Mouse (Mus musculus) gastrocnemius, postnatal 36 days (tissue): ENCODE data around the gene Eif4a3. TPM values are rescaled to one million over a fixed set of nuclear protein-coding genes. Genes with fewer than 3 reads are reported as not detected.
"Not testable (repeated sequence)": the region's sequence is repeated elsewhere in the genome, so short reads cannot be mapped to it uniquely, and the experiment has no call there.

ENCODE experiments used
- DNase-seq, 2 experiments: peaks; one replicate each; pipeline ENCODE4 v3.0.0; 2022
- intact Hi-C: fragments of 180-260 bp; cut with DNase I; formaldehyde crosslinking; loops from one replicate; pipeline ENCODE4 v1.15.1; 2025
- total RNA-seq, 2 experiments: library from RNA; stranded (reverse); gene quantifications; 2 replicates each; pipeline ENCODE4 v1.2.3; 2021

Gene Eif4a3
- total RNA-seq, 2 experiments from 2014 or later = 30.0 to 35.2 TPM

DNA sequence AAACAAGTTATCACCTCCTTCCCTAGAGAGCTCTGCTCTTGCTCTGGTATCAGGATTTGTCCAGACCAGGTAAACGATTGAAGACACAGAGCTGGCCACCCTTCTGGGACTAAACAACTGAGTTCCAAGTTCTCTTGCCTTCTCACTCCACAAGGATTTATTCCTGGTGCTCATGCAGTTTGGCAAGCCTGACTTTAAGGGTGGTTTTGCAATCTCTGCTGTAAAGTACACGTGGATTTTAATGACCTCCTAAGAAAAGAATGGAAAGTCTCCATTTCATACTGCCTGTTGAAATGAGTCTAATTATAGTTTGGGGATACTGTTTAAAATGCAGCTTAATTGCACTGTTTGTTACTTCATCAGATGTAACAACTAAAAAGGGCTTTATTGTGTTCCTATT lies 1.1 kb upstream of the Eif4a3 start:
- intact Hi-C loops = loop anchor here (5.0 kb wide), 1 partner anchor 61 kb away; no protein-coding TSS in a partner anchor
- no peak for DNase-seq

DNA sequence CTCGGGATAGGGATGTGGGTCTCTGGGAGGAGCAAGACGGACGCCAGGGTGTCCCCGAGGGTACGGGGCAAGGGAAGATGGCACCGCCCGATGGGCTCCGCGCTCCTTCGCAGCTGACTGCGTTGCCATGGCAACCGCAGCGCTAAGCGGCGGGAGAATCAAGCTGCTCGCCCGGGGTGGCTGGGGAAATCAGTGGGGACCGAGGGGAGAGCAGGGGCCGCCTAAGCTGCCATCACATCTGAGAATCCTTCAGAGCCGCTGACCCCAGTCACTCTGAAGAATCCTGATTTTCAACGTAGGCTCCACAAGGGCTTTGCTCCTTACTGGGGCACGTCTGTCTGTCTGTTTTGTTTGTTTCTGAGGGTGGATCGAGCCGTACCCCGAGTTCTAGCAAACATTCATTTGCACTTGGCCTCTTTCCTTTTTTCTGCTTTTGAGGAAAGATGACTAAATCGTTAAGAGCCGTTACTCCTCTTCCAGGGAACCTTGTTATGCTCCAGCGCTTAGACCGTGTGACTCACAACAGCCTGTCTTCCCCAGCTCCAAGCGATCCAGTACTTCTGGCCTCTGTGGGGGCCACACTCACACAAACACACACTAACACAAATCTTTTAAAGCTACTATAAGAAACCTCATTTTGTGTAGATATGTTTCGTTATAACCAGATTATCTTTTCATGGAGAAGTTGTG lies 502 bp upstream of the Eif4a3 start:
- no peak for DNase-seq
- intact Hi-C loops = loop anchor here (5.0 kb wide), 1 partner anchor 62 kb away; no protein-coding TSS in a partner anchor

DNA sequence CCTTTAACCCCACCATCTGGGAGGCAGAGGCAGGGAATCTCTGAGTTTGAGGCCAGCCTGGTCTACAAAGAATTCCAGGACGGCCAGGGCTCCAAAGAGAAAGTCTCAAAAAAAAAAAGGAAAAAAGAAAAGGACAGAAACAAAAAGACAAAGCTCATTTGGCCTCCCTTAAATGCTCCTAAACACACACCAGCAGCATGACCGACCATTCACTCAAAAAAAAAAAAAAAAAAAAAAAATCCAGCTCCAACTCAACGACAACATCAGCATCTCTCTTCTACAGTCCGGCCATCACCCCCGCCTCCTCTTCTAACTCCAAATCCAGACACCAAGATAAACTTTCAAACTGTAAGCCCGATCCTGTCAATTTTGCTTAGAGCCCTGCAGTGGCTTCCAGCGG lies 972 bp downstream of the Eif4a3 start:
- intact Hi-C loops = no loop called here
- no peak for DNase-seq

DNA sequence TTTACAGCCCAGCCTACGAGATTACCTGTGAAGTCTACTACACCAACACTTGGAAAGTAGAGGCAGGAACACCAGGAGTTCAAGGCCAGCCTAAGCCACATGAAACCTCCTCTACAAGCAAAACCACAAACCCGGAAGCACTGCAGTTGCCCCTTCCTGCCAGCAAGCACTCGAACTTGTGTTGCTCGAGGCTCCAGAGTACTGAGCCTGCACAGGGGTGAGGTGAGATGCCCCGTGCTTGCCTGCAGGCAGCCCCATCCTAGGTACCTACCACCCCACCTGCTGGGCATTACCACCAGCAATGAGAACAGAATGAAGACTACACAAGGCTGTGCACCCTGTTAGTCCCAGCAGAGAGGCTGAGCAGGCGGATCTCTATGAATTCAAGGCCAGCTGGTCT lies 1.9 kb downstream of the Eif4a3 start:
- intact Hi-C loops = no loop called here
- DNase-seq = no peak

DNA sequence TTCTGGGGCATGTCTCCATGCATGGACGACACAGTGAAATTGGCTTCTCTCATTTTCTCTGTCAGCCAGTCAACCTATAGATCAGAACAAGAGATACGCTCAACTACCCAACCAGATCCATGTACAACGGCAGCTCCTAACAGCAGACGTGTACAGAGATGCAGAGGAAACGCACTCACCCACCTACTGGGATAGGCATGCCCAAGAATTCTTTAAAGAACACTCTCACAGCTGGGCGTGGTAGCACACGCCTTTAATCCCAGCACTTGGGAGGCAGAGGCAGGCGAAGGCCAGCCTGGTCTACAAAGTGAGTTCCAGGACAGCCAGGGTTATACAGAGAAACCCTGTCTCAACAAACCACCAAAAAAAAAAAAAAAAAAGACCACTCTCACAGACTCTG lies 7.0 kb downstream of the Eif4a3 start:
- intact Hi-C loops, DNase-seq: not testable (repeated sequence)

DNA sequence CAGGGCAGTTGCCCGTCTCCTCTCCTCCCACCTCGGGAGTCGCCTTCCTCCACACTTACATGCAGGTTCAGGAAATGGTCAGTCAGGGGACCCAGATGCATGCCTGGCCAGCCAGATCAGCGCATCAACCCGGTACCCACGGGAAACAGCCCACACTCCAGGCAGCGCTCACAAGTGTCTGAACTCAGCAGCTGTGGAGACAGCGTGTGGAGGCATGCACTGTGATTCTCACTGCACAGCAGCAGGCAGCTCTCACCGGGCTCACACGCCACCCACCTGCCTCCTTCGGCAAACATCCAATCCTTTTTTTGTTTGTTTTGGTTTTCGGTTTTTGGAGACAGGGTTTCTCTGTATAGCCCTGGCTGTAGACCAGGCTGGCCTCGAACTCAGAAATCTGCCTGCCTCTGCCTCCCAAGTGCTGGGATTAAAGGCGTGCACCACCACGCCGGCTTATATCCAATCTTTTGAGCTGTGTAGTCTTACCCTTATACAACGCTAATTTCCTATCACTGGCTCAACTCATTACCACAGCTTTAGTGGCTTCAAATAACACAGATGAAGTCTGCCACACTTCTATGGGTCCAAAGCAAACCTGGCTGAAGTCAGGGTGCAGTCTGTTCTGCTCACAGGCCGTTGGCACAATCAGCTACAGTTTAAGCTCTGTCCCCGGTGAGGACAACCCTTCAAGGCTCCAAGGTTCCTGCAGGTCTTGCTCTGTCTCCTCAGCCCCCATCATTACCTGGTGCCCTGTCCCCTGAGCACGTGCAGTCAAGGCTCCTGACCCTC lies 12.5 kb downstream of the Eif4a3 start:
- no peak for DNase-seq
- intact Hi-C loops = no loop called here

DNA sequence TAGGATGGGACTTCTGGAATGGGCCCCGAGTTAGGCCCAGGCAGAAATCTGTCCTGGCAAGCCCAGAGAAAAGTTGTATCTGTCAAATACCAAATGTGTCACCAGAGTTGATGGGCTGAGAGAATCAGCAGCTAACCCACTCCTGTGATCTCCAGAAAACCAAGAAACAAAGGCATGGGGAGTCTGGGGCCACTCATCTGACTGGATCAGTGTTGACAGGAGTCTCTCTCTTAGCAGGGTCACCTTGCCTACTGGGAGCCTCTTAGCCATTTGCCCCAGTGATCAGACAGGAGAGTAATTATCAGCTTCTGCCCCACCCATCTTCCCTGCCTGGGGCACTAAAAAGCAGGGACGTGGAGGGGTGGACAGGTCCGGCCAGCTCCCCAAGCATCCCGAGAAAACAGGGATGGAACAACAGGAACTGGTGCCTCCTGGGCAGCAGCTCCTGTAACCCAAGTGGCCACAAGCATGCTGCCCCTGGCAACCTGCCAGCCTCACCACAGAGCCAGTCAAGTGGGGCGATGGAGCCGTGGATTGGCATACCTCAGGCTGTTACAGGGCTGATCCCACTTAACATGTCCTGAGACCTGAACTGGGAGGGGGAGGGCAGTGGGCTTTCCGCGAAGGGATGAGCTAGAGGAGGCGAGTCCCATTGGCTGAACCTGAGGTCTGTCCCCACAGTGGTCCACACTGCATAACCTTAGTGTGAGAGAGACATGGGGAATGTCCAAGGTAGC lies 13.9 kb downstream of the Eif4a3 start:
- intact Hi-C loops = no loop called here
- no peak for DNase-seq

DNA sequence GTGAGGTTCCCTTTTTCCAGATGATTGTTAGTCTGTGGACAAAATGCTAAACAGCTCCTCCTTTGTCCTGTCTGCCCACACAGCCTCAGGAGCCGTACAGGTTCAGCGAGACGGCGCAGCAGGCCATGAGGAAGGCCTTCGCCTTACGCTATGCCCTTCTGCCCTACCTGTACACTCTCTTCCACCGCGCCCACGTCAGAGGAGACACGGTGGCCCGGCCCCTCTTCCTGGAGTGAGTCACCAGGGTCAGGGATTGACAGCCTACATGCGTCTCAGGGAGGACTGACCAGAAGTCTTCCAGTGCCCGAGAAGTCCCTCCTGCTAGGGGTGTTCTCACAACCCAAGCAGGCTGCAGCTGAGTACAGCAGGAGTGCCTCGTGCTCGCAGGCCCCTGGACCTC lies 18.9 kb downstream of the Eif4a3 start:
- DNase-seq = no peak
- intact Hi-C loops = no loop called here

DNA sequence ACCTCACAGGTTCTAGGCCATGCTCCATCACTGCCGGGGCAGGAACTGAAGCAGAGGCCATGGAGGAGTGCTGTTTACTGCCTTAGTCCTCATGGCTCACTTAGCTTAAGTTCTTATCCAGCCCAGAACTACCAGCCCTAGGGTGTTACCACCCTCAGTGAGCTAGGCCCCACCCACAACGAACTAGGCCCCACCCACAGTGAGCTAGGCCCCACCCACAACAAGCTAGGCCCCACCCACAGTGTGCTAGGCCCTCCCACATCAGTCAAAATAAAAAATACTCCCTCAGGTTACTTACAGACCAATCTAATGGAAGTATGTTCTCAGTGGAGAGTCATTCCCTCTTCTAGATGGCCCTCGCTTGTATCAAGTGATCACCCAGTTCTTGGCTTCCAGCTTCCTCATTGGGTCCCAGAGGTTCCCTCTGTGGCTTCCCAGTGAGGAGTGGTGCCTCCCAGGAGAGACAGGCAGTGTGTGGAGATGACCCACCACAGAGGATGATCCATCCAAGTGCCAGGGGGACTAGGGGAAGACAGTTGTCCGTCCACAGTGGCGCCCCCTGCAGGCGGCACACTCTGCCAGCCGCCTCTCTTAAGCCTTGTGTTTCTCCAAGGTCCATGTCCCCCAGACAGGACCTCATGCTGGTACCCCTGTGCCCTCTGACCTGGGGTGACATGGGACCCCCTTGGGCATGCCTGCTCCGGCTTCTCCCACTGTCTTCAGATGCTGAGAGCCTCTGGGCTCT lies 26.5 kb downstream of the Eif4a3 start:
- DNase-seq = no peak
- intact Hi-C loops = no loop called here

DNA sequence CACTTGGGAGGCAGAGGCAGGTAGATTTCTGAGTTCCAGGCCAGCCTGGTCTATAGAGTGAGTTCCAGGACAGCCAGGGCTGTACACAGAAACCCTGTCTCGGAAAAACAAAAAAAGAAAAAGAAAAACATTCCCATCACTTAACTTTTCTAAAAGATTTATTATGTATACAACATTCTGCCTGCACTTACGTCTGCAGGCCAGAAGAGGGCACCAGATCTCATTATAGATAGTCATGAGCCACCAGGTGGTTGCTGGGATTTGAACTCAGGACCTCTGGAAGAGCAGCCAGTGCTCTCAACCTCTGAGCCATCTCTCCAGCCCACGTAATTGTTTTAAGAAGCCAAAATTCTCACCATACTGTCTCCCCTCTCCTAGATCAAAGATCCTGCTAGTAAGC lies 27.4 kb downstream of the Eif4a3 start:
- DNase-seq, intact Hi-C loops: not testable (repeated sequence)

DNA sequence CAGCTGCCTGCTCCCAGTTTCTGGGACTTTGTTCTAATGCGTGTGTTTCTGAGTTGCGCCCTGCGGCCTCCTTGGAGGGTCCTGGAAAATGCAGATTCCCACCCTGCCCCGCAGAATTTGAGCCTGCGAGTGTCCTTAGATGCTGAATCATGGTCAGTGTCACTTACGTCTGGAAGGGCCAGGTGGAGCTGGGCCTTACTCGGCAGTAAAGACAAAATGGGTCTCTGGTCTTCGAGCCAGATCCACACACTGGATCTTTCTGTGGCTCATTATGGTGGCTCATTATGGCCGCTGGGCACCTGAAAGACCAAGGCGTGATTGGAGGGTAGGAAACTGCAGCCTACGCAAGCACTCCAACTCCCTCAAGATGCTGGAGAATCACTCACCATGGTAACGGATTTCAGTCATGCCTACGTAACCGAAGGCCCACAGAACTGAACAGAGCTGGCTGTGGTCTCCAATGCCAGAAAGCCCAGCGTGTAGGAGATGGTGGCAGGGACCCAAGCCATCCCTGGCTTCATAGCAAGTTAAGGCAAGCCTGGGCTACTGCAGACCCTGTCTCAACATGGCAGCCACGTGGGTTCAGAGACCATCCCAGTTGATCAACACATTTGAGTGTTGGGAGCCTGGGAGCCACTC lies 31.2 kb downstream of the Eif4a3 start:
- no peak for DNase-seq
- intact Hi-C loops = no loop called here

DNA sequence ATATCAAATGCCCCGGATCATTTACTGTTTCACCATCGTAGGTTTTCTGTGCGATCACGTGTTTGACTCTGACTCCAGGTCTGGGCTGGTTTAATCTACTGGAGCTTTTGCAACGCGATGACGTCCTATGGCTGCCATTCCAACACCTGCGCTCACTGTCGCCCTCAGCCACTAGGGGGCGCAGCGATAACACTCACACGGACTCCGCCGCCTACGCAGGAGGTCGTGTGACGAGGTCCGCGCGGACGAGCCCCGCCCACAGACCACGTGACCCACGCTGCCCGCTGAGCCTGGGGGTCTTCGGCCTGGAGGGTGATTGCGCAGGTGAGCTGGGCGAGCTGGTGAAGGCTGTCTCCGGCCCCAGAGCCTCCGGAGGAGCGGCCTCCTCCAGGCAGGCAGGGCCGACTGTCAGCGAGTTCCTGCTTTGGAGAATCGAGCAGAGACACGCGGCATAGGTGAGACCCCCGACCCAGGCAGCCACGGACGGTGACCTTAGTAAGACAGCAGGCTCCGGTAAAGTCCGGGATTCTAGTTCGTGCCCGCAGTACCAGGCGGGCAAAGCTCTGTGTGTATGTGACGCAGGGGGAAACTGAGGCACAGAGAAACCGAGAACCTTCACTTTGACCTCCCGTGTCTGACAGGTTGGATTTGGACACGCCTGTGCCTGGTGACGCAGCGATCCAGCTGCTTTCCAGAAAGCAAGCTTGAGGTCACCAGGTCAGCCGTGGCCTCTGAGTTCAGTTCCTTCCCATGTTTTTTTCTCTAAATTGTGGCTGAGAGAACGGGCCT lies 31.9 kb downstream of the Eif4a3 start, which contains the start of gene Gaa:
TSS of gene Gaa (plus strand) at position 120 of the 789 bp plus-strand sequence.
- peak; percentile 93 for DNase-seq
- intact Hi-C loops = no loop called here

DNA sequence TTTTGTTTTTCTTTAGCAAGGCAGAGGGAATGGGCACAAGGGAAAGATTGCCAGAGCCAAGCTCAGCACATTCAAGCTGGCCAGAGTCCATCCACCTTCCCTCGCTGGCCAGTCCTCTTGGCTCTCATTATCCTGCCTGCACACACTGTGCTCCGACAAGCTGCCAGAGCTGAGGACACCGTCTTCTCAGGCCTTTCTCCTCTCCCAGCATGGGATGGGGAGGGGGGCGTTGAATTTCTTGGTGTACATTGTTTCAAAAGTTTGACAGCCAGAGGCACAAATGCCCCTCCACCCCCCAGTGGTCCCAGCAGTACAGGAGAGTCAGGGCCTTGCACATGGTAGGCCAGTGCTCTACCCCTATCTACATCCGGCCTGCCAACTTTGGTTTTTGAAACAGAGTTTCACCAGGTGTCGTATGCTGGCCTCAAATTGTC lies 32.6 kb downstream of the Eif4a3 start:
- no peak for DNase-seq
- intact Hi-C loops = no loop called here

DNA sequence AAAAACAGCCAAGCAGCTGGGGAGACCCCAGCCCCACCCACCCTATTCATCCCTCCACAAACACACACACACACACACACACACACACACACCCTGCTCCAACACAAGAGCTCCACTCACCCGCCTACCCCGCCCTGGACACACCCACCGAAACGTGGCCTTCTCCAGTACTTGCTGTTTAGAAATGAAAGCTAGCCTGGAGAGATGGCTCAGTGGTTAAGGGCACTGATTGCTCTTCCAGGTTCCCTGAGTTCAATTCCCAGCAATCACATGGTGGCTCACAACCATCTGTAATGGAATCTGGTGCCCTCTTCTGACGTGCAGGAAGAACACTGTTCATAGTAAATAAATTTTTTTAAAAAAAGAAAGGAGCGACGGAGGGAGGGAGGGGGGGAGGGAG lies 34.1 kb downstream of the Eif4a3 start:
- intact Hi-C loops = no loop called here
- DNase-seq = no peak

DNA sequence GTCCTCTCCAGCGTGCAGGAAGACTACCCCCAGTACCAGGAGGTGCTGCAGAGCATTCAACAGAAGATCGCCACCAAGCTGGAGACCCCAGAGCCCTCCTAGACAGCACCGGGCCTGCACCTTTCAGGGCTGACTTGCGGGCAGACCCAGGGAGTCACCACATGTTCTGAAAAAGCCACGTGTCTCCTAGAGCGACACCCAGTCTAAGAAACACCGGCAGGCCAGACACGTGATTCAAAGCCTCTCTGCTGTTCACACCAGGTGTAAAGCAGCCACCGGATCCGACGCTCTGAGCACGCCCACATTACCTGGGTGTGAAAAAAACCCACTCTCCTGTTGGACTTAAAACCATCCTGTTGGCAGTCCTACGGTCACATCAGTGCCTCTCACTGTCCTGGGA lies 35.5 kb downstream of the Eif4a3 start:
- intact Hi-C loops = no loop called here
- DNase-seq = no peak

DNA sequence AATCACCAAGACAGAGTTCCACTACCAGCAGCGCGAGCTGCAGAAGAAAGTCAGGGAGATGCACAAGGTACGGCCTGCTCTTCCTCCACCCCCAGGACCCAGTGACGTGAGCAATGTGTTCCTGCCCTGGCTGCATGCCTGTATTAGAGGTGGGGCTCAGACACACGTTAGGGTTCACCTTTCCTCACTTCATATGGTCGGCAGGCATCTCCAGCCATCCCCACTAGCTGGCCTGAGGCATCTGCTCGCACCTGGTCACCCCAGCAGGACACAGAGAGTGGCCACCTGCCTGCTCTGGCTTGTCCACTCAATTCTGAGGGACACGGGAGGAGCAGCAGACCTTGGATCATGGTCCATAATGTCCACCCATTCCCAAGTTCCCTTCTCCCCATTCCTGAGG lies 39.9 kb downstream of the Eif4a3 start:
- intact Hi-C loops = no loop called here

DNA sequence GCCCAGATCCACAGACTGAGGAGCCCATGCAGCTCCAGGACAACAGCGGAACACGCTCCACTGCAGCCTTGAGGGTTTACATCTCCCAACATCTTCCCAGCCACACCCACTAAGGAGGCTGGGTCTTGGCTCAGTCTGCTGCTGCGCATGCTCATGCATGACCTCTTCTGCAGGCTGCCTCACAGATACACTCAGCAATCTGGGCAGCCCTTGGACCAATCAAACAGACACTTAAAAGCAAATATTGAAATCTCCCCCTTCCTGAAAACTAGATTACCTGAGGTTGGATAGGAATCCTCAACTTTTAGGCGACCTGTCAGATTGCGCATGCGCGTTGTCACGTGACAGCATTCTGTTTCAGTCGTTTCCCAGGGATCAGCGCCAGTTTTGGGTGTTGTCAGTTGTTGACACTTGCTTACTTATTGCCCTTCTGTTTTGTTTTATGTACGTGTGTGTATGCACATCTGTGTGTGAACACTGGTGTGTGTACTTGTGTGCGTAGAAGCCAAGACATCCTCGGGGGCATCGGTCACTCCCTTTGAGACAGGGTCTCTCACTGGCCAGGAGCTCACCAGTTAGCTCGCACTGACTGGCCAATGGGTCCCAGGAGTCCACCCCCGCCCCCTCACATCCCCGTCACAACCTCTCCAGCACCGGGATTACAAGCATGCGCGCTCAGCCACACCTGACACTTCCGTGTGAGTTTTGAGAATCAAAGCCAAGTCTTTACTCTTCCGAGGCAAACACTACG lies 41.1 kb downstream of the Eif4a3 start:
- intact Hi-C loops = no loop called here
- DNase-seq = peak; percentile 54 to 57

More for the DNA sequence above, 39.9 kb downstream of the Eif4a3 start:
- no peak for DNase-seq

DNA sequence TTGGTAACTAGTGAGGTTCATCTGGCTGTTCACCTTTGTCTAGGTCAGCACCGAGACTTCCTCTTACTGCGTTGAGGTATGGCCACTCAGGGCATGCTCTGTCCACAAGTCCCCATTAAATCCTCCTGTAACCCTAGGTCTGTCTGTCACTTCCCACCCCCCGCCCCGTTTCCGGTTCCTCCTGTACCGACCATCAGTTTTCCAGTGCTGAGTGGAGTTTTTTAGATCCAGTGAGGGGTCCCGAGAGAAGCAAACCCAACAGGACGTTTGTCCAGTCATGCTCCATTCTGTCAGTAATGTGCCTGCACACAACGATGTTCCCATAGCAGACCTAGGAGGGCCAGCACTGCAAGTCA lies 41.7 kb downstream of the Eif4a3 start:
- DNase-seq = no peak
- intact Hi-C loops = no loop called here

DNA sequence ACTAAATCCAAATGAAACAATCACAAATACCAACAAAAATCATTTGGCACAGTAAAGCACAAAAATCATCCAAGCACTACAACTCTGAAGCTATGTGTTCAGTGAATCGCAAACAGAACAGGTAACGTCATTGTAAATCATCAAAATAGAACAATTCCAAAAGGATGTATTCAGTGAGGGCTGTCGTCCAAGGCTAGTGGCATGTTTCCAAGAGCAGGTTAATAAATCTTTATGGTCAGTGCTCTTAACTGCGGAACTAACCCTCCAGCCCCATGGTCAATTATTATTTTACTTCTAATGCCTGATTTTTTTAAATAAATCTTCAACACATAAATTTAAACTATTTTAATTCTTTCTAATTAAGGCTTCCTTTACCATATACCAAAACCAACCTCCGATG lies 43.3 kb downstream of the Eif4a3 start:
- intact Hi-C loops, DNase-seq: not testable (repeated sequence)
